Mouse (Mus musculus) ES-E14 (cell line): ENCODE measurements around the gene Hmga1. TPM values are rescaled to one million over a fixed set of nuclear protein-coding genes. Genes with fewer than 3 reads are reported as not detected.
A peak's percentile ranks its signal among the peaks of the same experiment; 100 is the strongest.

Experiments used
- DNase-seq: peaks from one replicate; pipeline ENCODE4 v3.0.0-alpha.2; 2013; ENCODE audit warnings: low read depth, low spot score
- H3K27ac ChIP-seq: 2 replicates; pipeline ENCODE4 v1.5.1; 2012; ENCODE audit warnings: low read depth, mild to moderate bottlenecking, low read length, moderate library complexity, mixed read lengths; ENCODE audit not compliant: poor library complexity, insufficient read depth, severe bottlenecking
- H3K36me3 ChIP-seq: 2 replicates; pipeline ENCODE4 v1.6.1; 2012; ENCODE audit warnings: mild to moderate bottlenecking, low read length, moderate library complexity, mixed read lengths; ENCODE audit not compliant: control insufficient read depth, poor library complexity, insufficient read depth, severe bottlenecking
- H3K4me1 ChIP-seq, 2 experiments: fragments of 150-350 bp in 1 of 2; sonication (generic) in 1 of 2; 2 replicates each; pipeline ENCODE4 v1.6.1; 2012; ENCODE audit warnings: low read length in 2 of 2, mild to moderate bottlenecking in 1 of 2, mixed read lengths in 1 of 2; ENCODE audit not compliant: control insufficient read depth in 2 of 2, insufficient read depth in 2 of 2, poor library complexity in 1 of 2
- H3K4me3 ChIP-seq, 2 experiments: fragments of 150-350 bp in 1 of 2; sonication (generic) in 1 of 2; 2 replicates each; pipeline ENCODE4 v1.5.1; 2012; ENCODE audit warnings: low read length in 2 of 2, low read depth in 1 of 2, mild to moderate bottlenecking in 1 of 2, mixed read lengths in 1 of 2; ENCODE audit not compliant: insufficient read depth in 1 of 2, poor library complexity in 1 of 2, severe bottlenecking in 1 of 2
- H3K9ac ChIP-seq: 2 replicates; pipeline ENCODE4 v1.6.1; 2012; ENCODE audit warnings: low read depth, mild to moderate bottlenecking, low read length, mixed read lengths; ENCODE audit not compliant: poor library complexity, insufficient read depth, severe bottlenecking
- H3K9me3 ChIP-seq: fragments of 150-350 bp; sonication (generic); 2 replicates; pipeline ENCODE4 v1.6.1; 2012; ENCODE audit warnings: low read depth, mild to moderate bottlenecking, low read length; ENCODE audit not compliant: control insufficient read depth, insufficient read depth
- CHD2 ChIP-seq: IDR thresholded peaks from 2 replicates; pipeline ENCODE4 v1.6.1; 2014; ENCODE audit warnings: mild to moderate bottlenecking, low read depth, low read length, inconsistent platforms
- HCFC1 ChIP-seq: IDR thresholded peaks from 2 replicates; pipeline ENCODE4 v1.6.1; 2012; ENCODE audit warnings: low read length, inconsistent platforms, borderline replicate concordance; ENCODE audit not compliant: insufficient read depth
- MAFK ChIP-seq: IDR thresholded peaks from 2 replicates; pipeline ENCODE4 v1.6.1; 2014; ENCODE audit warnings: mild to moderate bottlenecking, low read depth, low read length, inconsistent platforms; ENCODE audit not compliant: insufficient read depth
- ZC3H11A ChIP-seq: IDR thresholded peaks from 2 replicates; pipeline ENCODE4 v1.6.1; 2012; ENCODE audit warnings: low read depth, mild to moderate bottlenecking, inconsistent platforms, low read length, borderline replicate concordance
- ZNF384 ChIP-seq: IDR thresholded peaks from 2 replicates; pipeline ENCODE4 v1.6.1; 2012; ENCODE audit warnings: low read depth, low read length, inconsistent platforms
- in situ Hi-C, 2 experiments: fragments of 600-800 bp; cut with MboI; formaldehyde crosslinking; loops; one replicate each; pipeline ENCODE4 v1.15.1; 2025; ENCODE audit warnings: low sequenced_read_pairs in 2 of 2, inconsistent platforms in 1 of 2; ENCODE audit not compliant: unreplicated experiment in 2 of 2
- total RNA-seq: library from RNA; depleted of rRNA; stranded (reverse); fragments of 300-350 nt; gene quantifications from 2 replicates; pipeline ENCODE4 v1.2.3, GENCODE M21; 2012

Gene Hmga1
- total RNA-seq, 1 experiment = 175 TPM

DNA sequence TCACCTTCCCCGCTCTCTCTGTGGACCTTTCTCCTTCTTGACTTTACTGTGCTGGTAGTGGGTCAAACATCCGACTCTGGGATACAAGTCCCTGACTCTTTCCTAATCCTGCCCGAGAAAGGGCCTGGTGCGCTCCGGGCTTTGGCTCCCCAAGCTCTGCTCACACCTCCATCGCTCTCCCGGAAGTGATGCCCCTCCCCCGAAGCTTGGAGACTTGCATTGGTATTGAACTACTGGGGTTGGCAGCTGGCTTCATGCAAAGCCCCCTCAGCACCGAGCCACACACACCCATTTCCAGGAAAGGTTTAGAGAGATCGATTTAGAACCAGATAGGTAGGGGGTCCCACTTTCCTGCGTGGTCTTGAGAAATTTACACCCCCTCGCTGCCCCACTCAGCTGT, 10.3 kb upstream of the Hmga1 start:
- Histone ChIP-seq H3K4me3 (no peak overlapping the region), H3K27ac (no peak overlapping the region), H3K36me3 (no peaks in the 10 kb centered on the region), H3K9ac (no peak overlapping the region), H3K9me3 (no peaks in the 10 kb centered on the region), H3K4me1 (peaks cover 0 to 27% of the 10 kb centered on the region in 2 experiments; a peak in 2 of 4 replicates)
- in situ Hi-C loops = no loop called here
- no peak for DNase-seq
- TF ChIP-seq ZC3H11A = no peak

DNA sequence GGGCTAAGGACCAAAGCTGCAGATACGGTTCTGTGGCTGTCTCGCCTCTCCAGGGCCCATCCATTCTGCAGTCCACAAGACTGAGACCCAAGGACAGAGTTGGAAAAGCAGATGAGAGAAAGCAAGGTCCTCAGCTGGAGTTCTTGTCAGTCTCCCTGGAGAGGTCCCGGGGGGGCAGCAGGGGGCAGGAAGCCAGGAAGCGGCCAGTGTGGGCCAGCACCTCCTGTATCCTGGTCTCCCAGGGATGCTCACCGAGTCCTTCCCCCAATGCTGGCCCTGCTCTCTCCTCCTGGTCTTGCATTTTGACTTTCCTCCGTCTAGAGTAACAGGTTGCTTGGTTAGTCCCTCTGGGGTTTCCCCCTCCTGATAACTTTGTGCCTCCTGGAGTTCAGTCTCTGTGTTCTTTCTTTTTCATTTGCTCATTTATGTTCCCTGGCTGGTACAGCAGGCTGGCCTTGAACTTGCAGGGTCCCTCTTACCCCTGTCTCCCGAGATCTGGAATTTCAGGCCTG, 9.7 kb upstream of the Hmga1 start:
- Histone ChIP-seq H3K27ac (no peak overlapping the region), H3K9me3 (no peaks in the 10 kb centered on the region), H3K9ac (no peak overlapping the region), H3K36me3 (no peaks in the 10 kb centered on the region), H3K4me3 (no peak overlapping the region), H3K4me1 (peaks cover under 1 to 29% of the 10 kb centered on the region in 2 experiments; a peak in 3 of 4 replicates)
- in situ Hi-C loops = no loop called here
- DNase-seq = no peak
- TF ChIP-seq ZNF384 = no peak
- TF ChIP-seq HCFC1 = no peak
- no peak for TF ChIP-seq CHD2
- TF ChIP-seq ZC3H11A = no peak
- TF ChIP-seq MAFK = no peak

DNA sequence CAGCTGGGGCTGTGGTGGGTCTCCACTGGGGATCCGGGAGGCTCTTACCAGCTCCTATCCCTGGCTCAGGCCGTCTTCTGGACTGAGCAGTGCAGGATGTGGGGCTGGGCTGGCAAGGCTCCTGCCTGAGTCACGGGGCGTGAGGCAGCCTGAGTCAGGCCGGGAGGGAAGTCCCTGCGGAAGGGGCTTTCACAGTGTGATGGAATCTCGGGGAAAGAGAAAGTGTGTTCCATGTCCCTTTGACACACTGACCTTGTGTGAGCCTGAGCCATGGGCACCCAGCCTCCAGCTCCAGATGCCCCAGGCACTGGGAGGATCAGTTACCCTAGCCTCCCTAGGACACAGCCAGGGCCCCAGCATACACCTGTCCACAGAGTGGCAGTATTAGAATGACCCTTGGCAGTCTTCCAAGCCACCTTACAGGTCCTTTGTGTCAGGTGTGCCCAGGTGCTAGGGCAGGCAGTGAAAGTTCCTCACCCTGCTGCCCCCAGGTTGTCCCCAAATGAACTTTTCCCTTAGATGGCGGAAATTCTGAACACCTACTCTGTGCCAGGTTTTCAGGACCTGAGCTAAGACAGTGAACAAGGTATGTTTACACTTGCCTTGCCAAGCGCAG, 8.9 kb upstream of the Hmga1 start:
- H3K4me1 ChIP-seq = peaks cover 2 to 31% of the 10 kb centered on the region in 2 experiments; a peak in 3 of 4 replicates
- H3K36me3 ChIP-seq = no peaks in the 10 kb centered on the region
- no peak overlapping the region for H3K9ac ChIP-seq
- DNase-seq = no peak
- no peak overlapping the region for H3K27ac ChIP-seq
- no peak for TF ChIP-seq ZC3H11A
- TF ChIP-seq CHD2 = no peak
- no peak for TF ChIP-seq HCFC1
- TF ChIP-seq MAFK = no peak
- TF ChIP-seq ZNF384 = no peak
- H3K9me3 ChIP-seq = no peaks in the 10 kb centered on the region
- in situ Hi-C loops = no loop called here
- H3K4me3 ChIP-seq = no peak overlapping the region

DNA sequence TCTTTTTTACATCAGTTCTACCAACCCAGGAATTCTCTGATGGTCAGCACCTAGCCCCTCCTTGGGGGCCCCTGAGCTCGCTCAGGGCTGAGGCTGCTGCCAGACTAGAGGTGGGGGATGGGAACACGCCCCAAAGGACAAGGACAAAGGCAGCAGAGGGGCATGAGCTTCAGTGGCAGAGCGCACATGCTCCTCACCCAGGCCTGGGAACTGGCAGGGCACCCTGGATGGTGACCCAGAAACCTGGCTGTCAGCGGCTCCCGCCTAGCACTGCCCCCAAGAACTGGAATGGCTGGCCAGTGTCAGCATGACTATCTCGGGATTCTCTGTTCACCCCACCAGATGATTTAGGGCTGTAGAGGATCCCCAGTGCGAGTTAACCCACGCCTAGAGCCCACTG, 7.1 kb upstream of the Hmga1 start:
- Histone ChIP-seq H3K4me3 (no peak overlapping the region), H3K9me3 (no peaks in the 10 kb centered on the region), H3K36me3 (no peaks in the 10 kb centered on the region), H3K27ac (no peak overlapping the region), H3K9ac (no peak overlapping the region), H3K4me1 (peaks cover 2 to 43% of the 10 kb centered on the region in 2 experiments)
- no peak for DNase-seq
- in situ Hi-C loops = no loop called here
- TF ChIP-seq MAFK (no peak), ZNF384 (no peak), CHD2 (no peak), HCFC1 (no peak), ZC3H11A (no peak)

DNA sequence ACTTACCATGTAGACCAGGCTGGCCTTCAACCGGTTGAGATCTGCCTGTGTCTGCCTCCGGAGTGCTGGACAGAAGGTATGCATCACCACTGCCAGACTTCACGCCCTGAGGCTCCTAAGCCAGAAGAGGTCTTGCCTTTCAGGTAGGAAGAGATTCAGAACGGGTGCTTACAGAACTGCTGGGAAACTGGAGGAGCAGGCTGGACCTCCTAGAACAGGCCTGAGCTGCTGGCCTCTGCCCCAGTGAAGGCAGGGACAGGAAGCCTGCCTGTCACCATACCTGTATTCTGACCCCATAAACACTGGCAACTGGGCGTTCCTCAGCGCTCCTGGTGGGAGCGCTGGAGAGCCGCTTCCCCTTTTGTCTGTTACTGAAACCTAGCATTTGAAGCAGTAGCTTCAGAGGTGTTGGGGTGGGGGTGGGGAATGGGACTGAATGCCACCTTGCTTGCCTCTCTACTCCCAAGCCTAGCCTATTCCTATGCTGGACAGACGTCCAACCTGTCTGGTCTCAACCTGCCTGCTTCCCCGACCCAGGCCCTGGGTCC, 4.8 kb upstream of the Hmga1 start:
- no peak for TF ChIP-seq HCFC1
- no peak for TF ChIP-seq ZNF384
- no peak for TF ChIP-seq CHD2
- TF ChIP-seq ZC3H11A = no peak
- TF ChIP-seq MAFK = no peak
- Histone ChIP-seq H3K27ac (0 out of 2 replicates have a peak overlapping the region, but pooled peaks have one; percentile 26), H3K4me1 (peaks cover 4 to 36% of the 10 kb centered on the region in 2 experiments), H3K9ac (peak overlapping the region; percentile 37; the same call in 1 of the 2 replicates), H3K36me3 (no peaks in the 10 kb centered on the region), H3K4me3 (no peak overlapping the region), H3K9me3 (no peaks in the 10 kb centered on the region)
- in situ Hi-C loops = no loop called here
- DNase-seq = no peak
